Mouse (Mus musculus) CH12.LX (cell line): Measurements from ENCODE around the gene Card11. TPM values are rescaled to one million over a fixed set of nuclear protein-coding genes. Genes with fewer than 3 reads are reported as not detected.

Source experiments
- DNase-seq: peaks from one replicate; pipeline ENCODE4 v3.0.0-alpha.2; 2013; ENCODE audit errors: extremely low read depth
- H3K27ac ChIP-seq: 2 replicates; pipeline ENCODE4 v1.5.1; 2012; ENCODE audit warnings: low read depth, mild to moderate bottlenecking, control low read depth, moderate library complexity; ENCODE audit not compliant: insufficient read depth
- H3K27me3 ChIP-seq: replicated peaks from 2 replicates; pipeline ENCODE3; 2012; ENCODE audit warnings: inconsistent platforms
- H3K36me3 ChIP-seq, 2 experiments: replicated peaks in 1 of 2; 2 replicates each; pipeline versions ENCODE3 to v1.6.1; 2012; ENCODE audit warnings: inconsistent platforms in 1 of 2, low read length in 1 of 2, mild to moderate bottlenecking in 1 of 2, mixed read lengths in 1 of 2, moderate library complexity in 1 of 2; ENCODE audit not compliant: control insufficient read depth in 1 of 2, insufficient read depth in 1 of 2
- H3K4me1 ChIP-seq, 2 experiments: 2 replicates each; pipeline ENCODE4 v1.6.1; 2012; ENCODE audit warnings: inconsistent platforms in 1 of 2, moderate library complexity in 1 of 2; ENCODE audit not compliant: insufficient read depth in 2 of 2, control insufficient read depth in 1 of 2
- H3K4me2 ChIP-seq: 2 replicates; pipeline ENCODE4 v1.6.1; 2012; ENCODE audit warnings: low read depth, mild to moderate bottlenecking, control low read depth; ENCODE audit not compliant: poor library complexity, insufficient read depth, severe bottlenecking
- H3K4me3 ChIP-seq, 3 experiments: fragments of 150-350 bp in 1 of 3; sonication (generic) in 1 of 3; replicated peaks in 1 of 3; 2 replicates each; pipeline versions ENCODE3 to v1.5.1; 2011 to 2012; ENCODE audit warnings: low read depth in 2 of 3, low read length in 2 of 3, mild to moderate bottlenecking in 2 of 3, moderate library complexity in 2 of 3, control low read depth in 1 of 3, improper control_type of control experiment in 1 of 3, inconsistent platforms in 1 of 3, mixed read lengths in 1 of 3; ENCODE audit not compliant: poor library complexity in 1 of 3
- H3K79me2 ChIP-seq: replicated peaks from 2 replicates; pipeline ENCODE4 v1.6.1; 2012; ENCODE audit warnings: mild to moderate bottlenecking, moderate library complexity; ENCODE audit not compliant: control insufficient read depth, poor library complexity, insufficient read depth, severe bottlenecking; ENCODE audit errors: extremely low read depth
- H3K9ac ChIP-seq: 2 replicates; pipeline ENCODE4 v1.6.1; 2012; ENCODE audit warnings: low read depth, mild to moderate bottlenecking, control low read depth, moderate library complexity; ENCODE audit not compliant: insufficient read depth
- H3K9me3 ChIP-seq: replicated peaks from 2 replicates; pipeline ENCODE3; 2012; ENCODE audit warnings: low read length, inconsistent platforms, mixed read lengths
- BHLHE40 ChIP-seq: IDR thresholded peaks from 2 replicates; pipeline ENCODE4 v1.6.1; 2011; ENCODE audit warnings: mild to moderate bottlenecking, low read depth, low read length, improper control_type of control experiment
- CTCF ChIP-seq, 2 experiments: IDR thresholded peaks in 1 of 2; conservative IDR thresholded peaks in 1 of 2; 2 replicates each; pipeline ENCODE4 v1.5.1; 2011 to 2012; ENCODE audit warnings: low read depth in 2 of 2, low read length in 2 of 2, improper control_type of control experiment in 1 of 2, inconsistent platforms in 1 of 2, mild to moderate bottlenecking in 1 of 2, moderate library complexity in 1 of 2
- ELF1 ChIP-seq: IDR thresholded peaks from 2 replicates; pipeline ENCODE4 v1.6.1; 2014; ENCODE audit warnings: low read depth, mild to moderate bottlenecking, inconsistent platforms, low read length, improper control_type of control experiment
- EP300 ChIP-seq: IDR thresholded peaks from 2 replicates; pipeline ENCODE4 v1.6.1; 2011; ENCODE audit warnings: low read length, improper control_type of control experiment
- HCFC1 ChIP-seq: IDR thresholded peaks from 2 replicates; pipeline ENCODE4 v1.6.1; 2012; ENCODE audit warnings: low read depth, mild to moderate bottlenecking, inconsistent platforms, low read length, improper control_type of control experiment
- IRF4 ChIP-seq: IDR thresholded peaks from 2 replicates; pipeline ENCODE4 v1.6.1; 2014; ENCODE audit warnings: low read depth, mild to moderate bottlenecking, inconsistent platforms, low read length, improper control_type of control experiment
- JUND ChIP-seq: conservative IDR thresholded peaks from 2 replicates; pipeline ENCODE4 v1.6.1; 2011; ENCODE audit warnings: low read depth, low read length, improper control_type of control experiment
- KAT2A ChIP-seq: IDR thresholded peaks from 2 replicates; pipeline ENCODE4 v1.6.1; 2012; ENCODE audit warnings: low read length, improper control_type of control experiment, inconsistent platforms; ENCODE audit not compliant: insufficient replicate concordance
- MAX ChIP-seq: IDR thresholded peaks from 2 replicates; pipeline ENCODE4 v1.6.1; 2011; ENCODE audit warnings: low read length, improper control_type of control experiment
- MAZ ChIP-seq: IDR thresholded peaks from 2 replicates; pipeline ENCODE4 v1.6.1; 2012; ENCODE audit warnings: low read depth, mild to moderate bottlenecking, inconsistent platforms, low read length, improper control_type of control experiment, moderate library complexity
- MEF2A ChIP-seq: IDR thresholded peaks from 2 replicates; pipeline ENCODE4 v1.6.1; 2014; ENCODE audit warnings: low read depth, mild to moderate bottlenecking, inconsistent platforms, low read length, improper control_type of control experiment, borderline replicate concordance
- MXI1 ChIP-seq: IDR thresholded peaks from 2 replicates; pipeline ENCODE4 v1.6.1; 2011; ENCODE audit warnings: mild to moderate bottlenecking, low read depth, low read length, improper control_type of control experiment
- MYC ChIP-seq: IDR thresholded peaks from 2 replicates; pipeline ENCODE4 v1.6.1; 2011; ENCODE audit warnings: low read depth, mild to moderate bottlenecking, improper control_type of control experiment, low read length
- NELFE ChIP-seq: IDR thresholded peaks from 2 replicates; pipeline ENCODE4 v1.6.1; 2011; ENCODE audit warnings: low read depth, low read length, improper control_type of control experiment
- NRF1 ChIP-seq: IDR thresholded peaks from 2 replicates; pipeline ENCODE4 v1.6.1; 2014; ENCODE audit warnings: low read depth, mild to moderate bottlenecking, inconsistent platforms, low read length, improper control_type of control experiment, moderate library complexity
- PAX5 ChIP-seq: IDR thresholded peaks from 2 replicates; pipeline ENCODE4 v1.6.1; 2012; ENCODE audit warnings: low read length, inconsistent platforms, mixed read lengths
- POLR2A ChIP-seq: IDR thresholded peaks from 2 replicates; pipeline ENCODE4 v1.6.1; 2011; ENCODE audit warnings: low read depth, mild to moderate bottlenecking, improper control_type of control experiment, low read length
- POLR2AphosphoS2 ChIP-seq: IDR thresholded peaks from 2 replicates; pipeline ENCODE4 v1.6.1; 2011; ENCODE audit warnings: low read depth, low read length, improper control_type of control experiment
- RCOR1 ChIP-seq: conservative IDR thresholded peaks from 2 replicates; pipeline ENCODE4 v1.6.1; 2012; ENCODE audit warnings: low read depth, mild to moderate bottlenecking, inconsistent platforms, low read length, improper control_type of control experiment
- SIN3A ChIP-seq: IDR thresholded peaks from 2 replicates; pipeline ENCODE4 v1.6.1; 2012; ENCODE audit warnings: low read length, improper control_type of control experiment, inconsistent platforms
- SMC3 ChIP-seq: IDR thresholded peaks from 2 replicates; pipeline ENCODE4 v1.6.1; 2011; ENCODE audit warnings: low read depth, low read length, improper control_type of control experiment
- TBP ChIP-seq: conservative IDR thresholded peaks from 2 replicates; pipeline ENCODE4 v1.6.1; 2011; ENCODE audit warnings: low read depth, low read length, improper control_type of control experiment
- TCF12 ChIP-seq: IDR thresholded peaks from 2 replicates; pipeline ENCODE4 v1.6.1; 2014; ENCODE audit warnings: low read depth, mild to moderate bottlenecking, inconsistent platforms, low read length, improper control_type of control experiment
- UBTF ChIP-seq: IDR thresholded peaks from 2 replicates; pipeline ENCODE4 v1.6.1; 2012; ENCODE audit warnings: low read depth, mild to moderate bottlenecking, inconsistent platforms, low read length, improper control_type of control experiment, moderate library complexity
- ZC3H11A ChIP-seq: IDR thresholded peaks from 2 replicates; pipeline ENCODE4 v1.6.1; 2012; ENCODE audit warnings: low read depth, mild to moderate bottlenecking, inconsistent platforms, low read length, improper control_type of control experiment
- ZMIZ1 ChIP-seq: IDR thresholded peaks from 2 replicates; pipeline ENCODE4 v1.6.1; 2012; ENCODE audit warnings: low read depth, mild to moderate bottlenecking, inconsistent platforms, low read length, improper control_type of control experiment
- ZNF384 ChIP-seq: IDR thresholded peaks from 2 replicates; pipeline ENCODE4 v1.6.1; 2012; ENCODE audit warnings: low read depth, low read length, improper control_type of control experiment, inconsistent platforms
- dilution Hi-C: fragments of 300-500 bp; cut with MboI; formaldehyde crosslinking; loops from 2 replicates; pipeline ENCODE4 v1.14.3; 2020; ENCODE audit warnings: low sequenced_read_pairs; ENCODE audit not compliant: extremely low pct_unique_long_range_greater_than_20kb, extremely low pct_ligation_motif_present
- in situ Hi-C: fragments of 300-500 bp; cut with MboI; formaldehyde crosslinking; loops from 3 replicates; pipeline ENCODE4 v1.14.3; 2019; ENCODE audit warnings: low sequenced_read_pairs, low pct_ligation_motif_present, low pct_unique_long_range_greater_than_20kb, mixed read lengths
- polyA plus RNA-seq: library from polyadenylated mRNA; unstranded; fragments of >175 nt; gene quantifications from 2 replicates; pipeline ENCODE4 v1.2.1, GENCODE M21; 2012; ENCODE audit warnings: low read depth; ENCODE audit not compliant: insufficient read length
- total RNA-seq, 2 experiments: library from RNA; depleted of rRNA; stranded (reverse); fragments of 300-350 nt in 1 of 2; fragments of >200 nt in 1 of 2; gene quantifications; 2 replicates each; pipeline ENCODE4 v1.2.3; 2012 to 2014

The Card11 gene
- total RNA-seq (2012; rRNA removed) (25.0 and 31.9 TPM in 2 replicates), total RNA-seq (2014; rRNA removed) (12.0 and 16.1 TPM in 2 replicates), polyA plus RNA-seq (81.6 and 84.6 TPM in 2 replicates)

DNA sequence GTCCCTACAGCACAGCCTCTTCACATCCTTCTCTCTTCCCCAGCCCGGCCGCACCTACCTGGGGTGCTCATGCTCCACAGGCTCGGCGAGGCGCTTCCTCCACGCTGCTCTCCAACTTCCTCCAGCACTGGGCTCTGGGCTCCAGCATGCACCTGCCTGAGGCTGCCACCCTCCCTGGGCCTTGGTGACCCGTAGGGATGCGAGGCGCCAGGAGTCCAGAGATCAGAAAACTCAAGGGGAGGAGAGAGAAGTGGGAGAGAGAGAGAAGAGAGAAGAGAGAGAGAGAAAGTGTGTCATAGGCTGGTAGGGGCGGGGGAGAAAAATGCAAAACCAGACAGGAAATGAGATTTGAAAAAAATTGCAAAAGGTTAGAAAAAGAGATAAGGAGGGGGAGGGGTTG lies at the start of gene Card11:
Gene Card11, minus strand, starts transcription at position 234 of the 400 bp plus-strand sequence.
- peaks cover 24 to 74% of the 10 kb centered on the region in 2 experiments for H3K4me1 ChIP-seq
- TF ChIP-seq UBTF (peak; percentile 93), RCOR1 (0 out of 2 replicates have a peak, but pooled peaks have one; percentile 47), CTCF (conservative IDR thresholded peaks at IDR 0.05 in 1 of 2, IDR thresholded peaks at IDR 0.05 in 1 of 2; ENCODE audit: low read depth in 2 of 2, low read length in 2 of 2) (no peak), NRF1 (0 out of 2 replicates have a peak, but pooled peaks have one; percentile 20), BHLHE40 (0 out of 2 replicates have a peak, but pooled peaks have one; percentile 10), SMC3 (peak; percentile 11), MYC (no peak), JUND (no peak), PAX5 (no peak), POLR2AphosphoS2 (no peak), HCFC1 (peak; percentile 47; the same call in 1 of the 2 replicates), TCF12 (peak; percentile 73), EP300 (peak; percentile 55; the same call in 1 of the 2 replicates), ZC3H11A (no peak), POLR2A (peak; percentile 69; the same call in 1 of the 2 replicates), MXI1 (peak; percentile 88), ZMIZ1 (peak; percentile 57; the same call in 1 of the 2 replicates), NELFE (peak; percentile 53), KAT2A (0 out of 2 replicates have a peak, but pooled peaks have one; percentile 19), IRF4 (peak; percentile 75), MEF2A (peak; percentile 61; the same call in 1 of the 2 replicates), ZNF384 (peak; percentile 97), SIN3A (peak; percentile 86), MAX (peak; percentile 61; the same call in 1 of the 2 replicates), TBP (peak; percentile 68; the same call in 1 of the 2 replicates), MAZ (peak; percentile 94), ELF1 (peak; percentile 43; the same call in 1 of the 2 replicates)
- TF ChIP-seq, all 38 proteins: peak for 21
- dilution Hi-C loops (no loop called here), in situ Hi-C loops (no loop called here)
- Histone ChIP-seq H3K36me3 (peaks cover 24 to 33% of the 10 kb centered on the region in 2 experiments), H3K4me2 (peak within 1 kb of the TSS; percentile 65), H3K27ac (peak within 1 kb of the TSS; percentile 92), H3K4me3 (peak within 1 kb of the TSS; percentile 68 to 94 (median 83)), H3K79me2 (peaks cover 52% of the 10 kb centered on the region), H3K27me3 (no peaks in the 10 kb centered on the region), H3K9ac (peak within 1 kb of the TSS; percentile 96), H3K9me3 (peaks cover 5% of the 10 kb centered on the region)
- DNase-seq = peak; percentile 77
